Mouse (Mus musculus) C2C12 (cell line): ENCODE data around the gene Nol10.

ENCODE experiments used
- CEBPB ChIP-seq: IDR thresholded peaks from one replicate; pipeline ENCODE4 v1.6.1; 2011; ENCODE audit warnings: low read depth, mild to moderate bottlenecking, control low read depth, moderate library complexity
- CTCF ChIP-seq: IDR thresholded peaks from one replicate; pipeline ENCODE4 v1.5.1; 2011; ENCODE audit not compliant: control insufficient read depth, insufficient read depth, insufficient read length
- MAX ChIP-seq: IDR thresholded peaks from one replicate; pipeline ENCODE4 v1.6.1; 2011; ENCODE audit warnings: mild to moderate bottlenecking, control low read depth
- MYOD1 ChIP-seq: IDR thresholded peaks from one replicate; pipeline ENCODE4 v1.6.1; 2011; ENCODE audit warnings: low read depth; ENCODE audit not compliant: control insufficient read depth, insufficient read length
- USF1 ChIP-seq: IDR thresholded peaks from one replicate; pipeline ENCODE4 v1.6.1; 2011; ENCODE audit warnings: low read depth, mild to moderate bottlenecking, control low read depth, moderate library complexity

- TF ChIP-seq CEBPB (no peak), CTCF (no peak), MAX (no peak), MYOD1 (no peak), USF1 (no peak)
Observed at GRCm38 (mm10) chr12:17347327-17348047, 771 bp upstream of the Nol10 start.
